29 mouse cellular contexts compared by ENCODE assay signal in the genomic region with DNA sequence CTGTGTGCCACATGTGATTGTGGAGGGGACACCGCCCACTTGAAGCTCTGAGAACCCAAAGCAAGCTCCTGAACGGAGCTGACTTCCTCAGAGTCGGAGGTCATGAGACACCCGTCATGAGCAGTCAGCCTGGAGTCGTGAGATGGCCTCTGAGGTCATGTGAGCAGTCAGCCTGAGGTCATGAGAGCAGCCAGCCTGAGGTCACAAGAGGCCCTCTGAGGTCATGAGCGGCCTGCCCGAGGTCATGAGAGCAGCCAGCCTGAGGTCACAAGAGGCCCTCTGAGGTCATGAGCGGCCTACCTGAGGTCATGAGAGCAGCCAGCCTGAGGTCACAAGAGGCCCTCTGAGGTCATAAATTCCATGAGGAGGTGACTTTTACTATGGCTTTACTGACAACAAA.
DNase-seq lines count a peak whose midpoint lies in the region; ATAC-seq and TF ChIP-seq lines count a peak whose summit lies in the region.
"Had no signal": no experiment of that assay in that cellular context is flagged by ENCODE, and none has a peak within 500 bp of the region (broad histone marks: within the 10 kb centered on the region; RNA-seq: fewer than 3 reads in every experiment).

No protein-coding gene starts in this region.

- in situ Hi-C loops in ES-E14 (cut with MboI; ENCODE audit: low sequenced_read_pairs in 2 of 2, unreplicated experiment in 2 of 2): no loop called here

- no peak overlapping the region for H3K4me2 ChIP-seq in liver, embryonic 12.5 days
- H3K4me2 ChIP-seq: embryonic facial prominence, embryonic 13.5 days; forebrain, embryonic 15.5 days; heart, embryonic 13.5 days; intestine, embryonic 15.5 days; limb, embryonic 13.5 days; liver, embryonic 13.5 days; midbrain, embryonic 13.5 days; neural tube, embryonic 15.5 days had no signal

- 47% methylated on average over 8 of the region's 8 CpGs for WGBS in liver, adult 2 months
- WGBS in liver, embryonic 12.5 days (ENCODE audit: insufficient replicate concordance): 69% methylated on average over 8 of the region's 8 CpGs

- no peak for TF ChIP-seq CTCF in liver, adult 2 months (IDR thresholded peaks at IDR 0.05; ENCODE audit: low read depth, low read length)

- no peak for ATAC-seq in liver, embryonic 12.5 days
- no peak for ATAC-seq in megakaryocyte progenitor cell, adult 5-6 weeks (replicated peaks; ENCODE audit: poor library complexity)
- ATAC-seq: forebrain, embryonic 15.5 days; hindbrain, postnatal 0 days; intestine, embryonic 15.5 days; midbrain, embryonic 13.5 days; Patski had no signal

- no peak overlapping the region for H3K9ac ChIP-seq in liver, adult 2 months (ENCODE audit: low read depth, low read length)
- H3K9ac ChIP-seq in liver, embryonic 12.5 days: no peak overlapping the region
- no peak overlapping the region for H3K9ac ChIP-seq in ES-E14 (ENCODE audit: insufficient read depth, low read depth, low read length, poor library complexity, severe bottlenecking)
- H3K9ac ChIP-seq: embryonic facial prominence, embryonic 13.5 days; forebrain, embryonic 15.5 days; heart, embryonic 13.5 days; intestine, embryonic 15.5 days; limb, embryonic 13.5 days; liver, embryonic 13.5 days; midbrain, embryonic 13.5 days; neural tube, embryonic 15.5 days had no signal

- no peaks in the 10 kb centered on the region for H3K27me3 ChIP-seq in liver, adult 2 months (ENCODE audit: control insufficient read depth, insufficient read depth, low read length)
- no peaks in the 10 kb centered on the region for H3K27me3 ChIP-seq in liver, embryonic 12.5 days (replicated peaks)
- H3K27me3 ChIP-seq: CH12.LX; embryonic facial prominence, embryonic 13.5 days; forebrain, embryonic 15.5 days; heart, embryonic 13.5 days; intestine, embryonic 15.5 days; limb, embryonic 13.5 days; liver, embryonic 13.5 days; megakaryocyte, embryonic 14.5 days; midbrain, embryonic 13.5 days; neural tube, embryonic 15.5 days; Patski had no signal

- peaks cover 43% of the 10 kb centered on the region for H3K36me3 ChIP-seq in liver, adult 2 months (ENCODE audit: control insufficient read depth, insufficient read depth, low read length)
- peaks cover 77% of the 10 kb centered on the region for H3K36me3 ChIP-seq in liver, embryonic 12.5 days
- peaks cover 13% of the 10 kb centered on the region; the same call in 1 of the 2 replicates for H3K36me3 ChIP-seq in ES-E14 (ENCODE audit: control insufficient read depth, insufficient read depth, low read length, poor library complexity, severe bottlenecking)

- TF ChIP-seq POLR2A in liver, adult 2 months (IDR thresholded peaks at IDR 0.05; ENCODE audit: extremely low read depth, insufficient read depth, low read length): no peak

- H3K4me1 ChIP-seq in liver, adult 2 months (ENCODE audit: control insufficient read depth, insufficient read depth, low read length): no peaks in the 10 kb centered on the region
- H3K4me1 ChIP-seq in liver, embryonic 12.5 days: no peaks in the 10 kb centered on the region
- H3K4me1 ChIP-seq in ES-E14 (ENCODE audit: control insufficient read depth in 2 of 2, insufficient read depth in 2 of 2, low read length in 2 of 2, poor library complexity in 1 of 2): peaks cover 0 to 3% of the 10 kb centered on the region in 2 experiments; a peak in 1 of 4 replicates
- H3K4me1 ChIP-seq: embryonic facial prominence, embryonic 13.5 days; forebrain, embryonic 10.5 days; forebrain, embryonic 15.5 days; heart, embryonic 13.5 days; intestine, embryonic 15.5 days; liver, embryonic 13.5 days; midbrain, embryonic 13.5 days; neural tube, embryonic 15.5 days had no signal

- no peak overlapping the region for H3K27ac ChIP-seq in liver, adult 2 months (replicated peaks; ENCODE audit: insufficient read depth, low read depth, low read length)
- H3K27ac ChIP-seq in liver, embryonic 12.5 days: no peak overlapping the region
- 0 out of 2 replicates have a peak overlapping the region, but pooled peaks have one; percentile 47 for H3K27ac ChIP-seq in ES-E14 (ENCODE audit: insufficient read depth, low read depth, low read length, poor library complexity, severe bottlenecking)
- H3K27ac ChIP-seq: embryonic facial prominence, embryonic 13.5 days; forebrain, embryonic 10.5 days; forebrain, embryonic 15.5 days; heart, embryonic 13.5 days; hindbrain, postnatal 0 days; intestine, embryonic 15.5 days; kidney, postnatal 0 days; limb, embryonic 13.5 days; liver, embryonic 13.5 days; midbrain, embryonic 13.5 days; neural tube, embryonic 15.5 days had no signal

- H3K9me3 ChIP-seq in liver, embryonic 12.5 days (replicated peaks): no peaks in the 10 kb centered on the region
- no peaks in the 10 kb centered on the region for H3K9me3 ChIP-seq in ES-E14 (ENCODE audit: control insufficient read depth, insufficient read depth, low read depth, low read length)
- H3K9me3 ChIP-seq: embryonic facial prominence, embryonic 13.5 days; forebrain, embryonic 10.5 days; forebrain, embryonic 15.5 days; heart, embryonic 13.5 days; intestine, embryonic 15.5 days; limb, embryonic 13.5 days; liver, embryonic 13.5 days; midbrain, embryonic 13.5 days; neural tube, embryonic 15.5 days had no signal

- H3K79me2 ChIP-seq in liver, adult 2 months (ENCODE audit: control insufficient read depth, insufficient read depth, low read length): no peaks in the 10 kb centered on the region

- H3K4me3 ChIP-seq in liver, adult 2 months (ENCODE audit: insufficient read depth, low read depth, low read length): no peak overlapping the region
- H3K4me3 ChIP-seq in liver, embryonic 12.5 days: no peak overlapping the region
- no peak overlapping the region for H3K4me3 ChIP-seq in ES-E14 (ENCODE audit: insufficient read depth in 1 of 2, low read depth in 1 of 2, low read length in 2 of 2, poor library complexity in 1 of 2, severe bottlenecking in 1 of 2)
- H3K4me3 ChIP-seq: embryonic facial prominence, embryonic 13.5 days; forebrain, embryonic 10.5 days; forebrain, embryonic 15.5 days; heart, embryonic 13.5 days; intestine, embryonic 15.5 days; limb, embryonic 13.5 days; liver, embryonic 13.5 days; megakaryocyte, embryonic 14.5 days; midbrain, embryonic 13.5 days; neural tube, embryonic 15.5 days had no signal

- peak; percentile 78 for DNase-seq in liver, adult 2 months (ENCODE audit: extremely low read depth, low read depth, low spot score)
- DNase-seq in ES-E14 (ENCODE audit: low read depth, low spot score): no peak
- peak; percentile 33 for DNase-seq in ZHBTc4 (ENCODE audit: low read depth, low spot score)
- DNase-seq in yolk sac, embryonic 10.5 days (ENCODE audit: low spot score): peak; percentile 55
- DNase-seq: adrenal gland, postnatal 25 days; gastrocnemius, postnatal 25 days; heart, adult 18-20 months; heart, postnatal 14 days; kidney, adult 8-10 months; kidney, postnatal 4 days; liver, embryonic 13.5 days; lung, adult 2 months; thymus, adult 2 months; thymus, postnatal 4 days had no signal

TF ChIP-seq in ES-E14, 5 proteins besides CTCF, POLR2A, EP300 and RAD21:
- TF ChIP-seq ZC3H11A (IDR thresholded peaks at IDR 0.05; ENCODE audit: borderline replicate concordance, low read depth, low read length) (no peak), CHD2 (IDR thresholded peaks at IDR 0.05; ENCODE audit: low read depth, low read length) (no peak), MAFK (IDR thresholded peaks at IDR 0.05; ENCODE audit: insufficient read depth, low read depth, low read length) (no peak)
